Mouse (Mus musculus) megakaryocyte, embryonic 14.5 days (primary cell): ENCODE results near the gene Dhrs7.
"Not testable (repeated sequence)": the region's sequence is repeated elsewhere in the genome, so short reads cannot be mapped to it uniquely, and the experiment has no call there.

ENCODE experiments used
- FLI1 ChIP-seq: IDR thresholded peaks from 2 replicates; pipeline ENCODE4 v1.6.1; 2012; ENCODE audit warnings: low read length, inconsistent platforms, mixed read lengths
- GATA1 ChIP-seq: IDR thresholded peaks from 3 replicates; pipeline ENCODE4 v1.6.1; 2012; ENCODE audit warnings: mixed read lengths, low read length, inconsistent platforms, borderline replicate concordance

DNA sequence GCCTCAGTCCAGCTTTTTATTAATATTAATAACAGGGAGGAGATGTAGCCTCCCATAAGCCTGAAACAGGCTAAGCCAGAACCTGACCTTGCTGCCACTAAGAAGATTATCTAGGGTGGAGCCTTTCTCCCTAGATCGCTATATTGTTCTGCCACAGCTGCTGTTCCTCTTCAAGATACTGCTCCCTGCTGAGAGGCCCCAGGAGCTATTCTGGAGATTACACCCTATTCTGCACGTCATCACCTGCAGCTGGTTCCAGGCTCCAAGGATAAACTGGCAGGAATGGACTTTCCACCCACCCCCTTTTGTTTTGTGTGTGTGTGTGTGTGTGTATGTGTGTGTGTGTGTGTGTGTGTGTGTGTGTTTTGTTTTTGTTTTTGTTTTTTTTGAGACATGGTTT, 23.6 kb upstream of the Dhrs7 start:
- TF ChIP-seq GATA1, FLI1: not testable (repeated sequence)
